8 mouse cellular contexts compared by ENCODE assay signal in genomic region chr8:105441433-105441832, GRCm38 (mm10). TPM values are rescaled to one million over a fixed set of nuclear protein-coding genes. Genes with fewer than 3 reads are reported as not detected.
DNase-seq lines count a peak whose midpoint lies in the region; ATAC-seq and TF ChIP-seq lines count a peak whose summit lies in the region.

No protein-coding gene starts in this region.

- no peaks in the 10 kb centered on the region for H3K36me3 ChIP-seq in hindbrain, embryonic 11.5 days (ENCODE audit: control insufficient read depth, insufficient read depth, low read length)
- no peaks in the 10 kb centered on the region for H3K36me3 ChIP-seq in hindbrain, embryonic 16.5 days (ENCODE audit: control insufficient read depth, insufficient read depth, low read length)
- H3K36me3 ChIP-seq in MEL (ENCODE audit: control insufficient read depth in 1 of 2, insufficient read depth in 2 of 2, low read length in 2 of 2), result no peaks in the 10 kb centered on the region
- H3K36me3 ChIP-seq in embryonic facial prominence, embryonic 11.5 days (replicated peaks; ENCODE audit: control insufficient read depth, insufficient read depth, low read depth, low read length), result no peaks in the 10 kb centered on the region
- no peaks in the 10 kb centered on the region for H3K36me3 ChIP-seq in lung, embryonic 14.5 days (ENCODE audit: insufficient read depth)

- no peak for TF ChIP-seq POLR2A in MEL (IDR thresholded peaks at IDR 0.05; ENCODE audit: control insufficient read depth in 1 of 2, insufficient read depth in 1 of 2, low read depth in 1 of 2, low read length in 2 of 2, poor library complexity in 1 of 2)

- peak; percentile 70 to 80 (median 78) for TF ChIP-seq CTCF in MEL (IDR thresholded peaks at IDR 0.05 in 2 of 3, conservative IDR thresholded peaks at IDR 0.05 in 1 of 3; ENCODE audit: control insufficient read depth in 1 of 3, insufficient read depth in 1 of 3, low read depth in 2 of 3, low read length in 3 of 3, poor library complexity in 1 of 3, severe bottlenecking in 1 of 3)
- TF ChIP-seq CTCF in lung, embryonic 14.5 days (IDR thresholded peaks at IDR 0.05; ENCODE audit: low read depth), result peak; percentile 71

- peak; percentile 87 for DNase-seq in hindbrain, embryonic 11.5 days (ENCODE audit: low spot score)
- DNase-seq in B cell, adult 2 months, result peak; percentile 56 to 61
- peak; percentile 71 for DNase-seq in MEL (ENCODE audit: low read depth, low spot score)
- peak; percentile 68 for DNase-seq in embryonic facial prominence, embryonic 11.5 days (ENCODE audit: low spot score)
- DNase-seq in lung, embryonic 14.5 days, result peak; percentile 83
- peak; percentile 43 for DNase-seq in thymus, postnatal 0 days (ENCODE audit: low spot score)
- no peak for DNase-seq in layer of hippocampus, postnatal 14 days (ENCODE audit: low spot score in 2 of 2)

- no peak overlapping the region for H3K4me2 ChIP-seq in hindbrain, embryonic 11.5 days (replicated peaks; ENCODE audit: low read depth, low read length)
- H3K4me2 ChIP-seq in hindbrain, embryonic 16.5 days (ENCODE audit: low read length), result no peak overlapping the region
- H3K4me2 ChIP-seq in embryonic facial prominence, embryonic 11.5 days (ENCODE audit: low read depth, low read length), result no peak overlapping the region
- no peak overlapping the region for H3K4me2 ChIP-seq in lung, embryonic 14.5 days

- H3K9ac ChIP-seq in hindbrain, embryonic 11.5 days (ENCODE audit: low read depth, low read length), result no peak overlapping the region
- no peak overlapping the region for H3K9ac ChIP-seq in hindbrain, embryonic 16.5 days (ENCODE audit: low read depth, low read length)
- no peak overlapping the region for H3K9ac ChIP-seq in MEL (ENCODE audit: control insufficient read depth, low read depth, low read length, poor library complexity, severe bottlenecking)
- H3K9ac ChIP-seq in embryonic facial prominence, embryonic 11.5 days (replicated peaks; ENCODE audit: low read length), result no peak overlapping the region
- H3K9ac ChIP-seq in lung, embryonic 14.5 days, result no peak overlapping the region

- no peak for TF ChIP-seq EP300 in MEL (IDR thresholded peaks at IDR 0.05; ENCODE audit: low read depth in 1 of 2, low read length in 2 of 2)

- H3K27ac ChIP-seq in hindbrain, embryonic 11.5 days (ENCODE audit: low read depth, low read length), result no peak overlapping the region
- H3K27ac ChIP-seq in hindbrain, embryonic 16.5 days (ENCODE audit: low read depth, low read length), result no peak overlapping the region
- no peak overlapping the region for H3K27ac ChIP-seq in MEL (ENCODE audit: control insufficient read depth, low read depth, low read length)
- no peak overlapping the region for H3K27ac ChIP-seq in embryonic facial prominence, embryonic 11.5 days (replicated peaks; ENCODE audit: low read depth, low read length)
- no peak overlapping the region for H3K27ac ChIP-seq in lung, embryonic 14.5 days (ENCODE audit: low read depth)

- ATAC-seq in hindbrain, embryonic 11.5 days (ENCODE audit: low FRiP score), result no peak; the same call in 1 of the 2 replicates
- ATAC-seq in hindbrain, embryonic 16.5 days, result no peak
- no peak for ATAC-seq in embryonic facial prominence, embryonic 11.5 days (replicated peaks; ENCODE audit: insufficient number of reproducible peaks, low FRiP score, low TSS enrichment, low read depth)
- ATAC-seq in lung, embryonic 14.5 days (ENCODE audit: insufficient read depth), result peak; percentile 54; the same call in 1 of the 2 replicates

- no peaks in the 10 kb centered on the region for H3K27me3 ChIP-seq in hindbrain, embryonic 11.5 days (ENCODE audit: control insufficient read depth, insufficient read depth, low read length)
- H3K27me3 ChIP-seq in hindbrain, embryonic 16.5 days (replicated peaks; ENCODE audit: control insufficient read depth, insufficient read depth, low read length), result no peaks in the 10 kb centered on the region
- peaks cover 17% of the 10 kb centered on the region in 2 experiments for H3K27me3 ChIP-seq in MEL (ENCODE audit: control insufficient read depth in 1 of 2, insufficient read depth in 2 of 2, low read length in 2 of 2)
- H3K27me3 ChIP-seq in embryonic facial prominence, embryonic 11.5 days (ENCODE audit: control insufficient read depth, insufficient read depth, low read length), result no peaks in the 10 kb centered on the region
- no peaks in the 10 kb centered on the region for H3K27me3 ChIP-seq in lung, embryonic 14.5 days (ENCODE audit: insufficient read depth, low read length)

- H3K79me2 ChIP-seq in MEL (ENCODE audit: control insufficient read depth, insufficient read depth, low read length, poor library complexity), result no peaks in the 10 kb centered on the region

- WGBS in hindbrain, embryonic 11.5 days, result 9% methylated on average over 6 of the region's 6 CpGs
- 11% methylated on average over 6 of the region's 6 CpGs for WGBS in hindbrain, embryonic 16.5 days
- 11% methylated on average over 6 of the region's 6 CpGs for WGBS in embryonic facial prominence, embryonic 11.5 days
- 8% methylated on average over 6 of the region's 6 CpGs for WGBS in lung, embryonic 14.5 days

- TF ChIP-seq RAD21 in MEL (IDR thresholded peaks at IDR 0.05; ENCODE audit: low read depth, low read length), result peak; percentile 27

- H3K9me3 ChIP-seq in hindbrain, embryonic 11.5 days (ENCODE audit: control insufficient read depth, low read length), result no peaks in the 10 kb centered on the region
- H3K9me3 ChIP-seq in hindbrain, embryonic 16.5 days (ENCODE audit: control insufficient read depth, low read length), result no peaks in the 10 kb centered on the region
- H3K9me3 ChIP-seq in MEL (replicated peaks; ENCODE audit: insufficient read depth, low read length), result no peaks in the 10 kb centered on the region
- H3K9me3 ChIP-seq in embryonic facial prominence, embryonic 11.5 days (replicated peaks; ENCODE audit: control insufficient read depth, low read length), result no peaks in the 10 kb centered on the region
- no peaks in the 10 kb centered on the region for H3K9me3 ChIP-seq in lung, embryonic 14.5 days (ENCODE audit: low read depth, low read length)

- H3K4me3 ChIP-seq in hindbrain, embryonic 11.5 days (ENCODE audit: low read depth, low read length), result no peak overlapping the region
- H3K4me3 ChIP-seq in hindbrain, embryonic 16.5 days (ENCODE audit: low read length), result no peak overlapping the region
- H3K4me3 ChIP-seq in MEL (ENCODE audit: control insufficient read depth in 1 of 2, insufficient read depth in 1 of 2, low read depth in 2 of 2, low read length in 2 of 2), result no peak overlapping the region
- H3K4me3 ChIP-seq in embryonic facial prominence, embryonic 11.5 days (ENCODE audit: low read depth, low read length), result no peak overlapping the region
- no peak overlapping the region for H3K4me3 ChIP-seq in lung, embryonic 14.5 days (ENCODE audit: low read depth, low read length)

- H3K4me1 ChIP-seq in hindbrain, embryonic 11.5 days (replicated peaks; ENCODE audit: control insufficient read depth, insufficient read depth, low read length), result 0 out of 2 replicates have a peak, but pooled peaks cover 3% of the 10 kb centered on the region
- peaks cover 12% of the 10 kb centered on the region for H3K4me1 ChIP-seq in hindbrain, embryonic 16.5 days (ENCODE audit: control insufficient read depth, insufficient read depth, low read depth, low read length)
- no peaks in the 10 kb centered on the region for H3K4me1 ChIP-seq in MEL (ENCODE audit: control insufficient read depth in 1 of 2, insufficient read depth in 2 of 2, low read length in 2 of 2)
- no peaks in the 10 kb centered on the region for H3K4me1 ChIP-seq in embryonic facial prominence, embryonic 11.5 days (ENCODE audit: control insufficient read depth, insufficient read depth, low read length)
- H3K4me1 ChIP-seq in lung, embryonic 14.5 days (ENCODE audit: insufficient read depth), result peaks cover 3% of the 10 kb centered on the region; the same call in 1 of the 2 replicates

RNA-seq across cellular contexts. Expression of gene Lrrc36, which starts 28.1 kb away (rescaled TPM):
- polyA plus RNA-seq in hindbrain, embryonic 11.5 days (2014; fragmentation: Nextera tagmentation; extraction: Ambion mirVana), result 2.8 and 3.0 TPM in 2 replicates
- 0.44 and 0.60 TPM in 2 replicates for polyA plus RNA-seq in hindbrain, embryonic 16.5 days (2015; fragmentation: Nextera tagmentation; extraction: Ambion mirVana)
- not detected in 2 replicates for total RNA-seq in MEL (2012; rRNA removed)
- under 1 TPM in 1 of 2 experiments, not detected in 1; 0.06 TPM for polyA plus RNA-seq in MEL (2012; ENCODE audit: insufficient read depth in 1 of 2, insufficient read length in 2 of 2, low read depth in 1 of 2, low replicate concordance in 2 of 2, missing spikeins in 1 of 2)
- polyA plus RNA-seq in embryonic facial prominence, embryonic 11.5 days (2014; fragmentation: Nextera tagmentation; extraction: Ambion mirVana), result 0.39 and 0.49 TPM in 2 replicates
- 0.34 and 0.50 TPM in 2 replicates for polyA plus RNA-seq in lung, embryonic 14.5 days (2014; fragmentation: Nextera tagmentation; extraction: Ambion mirVana)
- 0.28 and 0.47 TPM in 2 replicates for polyA plus RNA-seq in thymus, postnatal 0 days (2015; fragmentation: Nextera tagmentation; extraction: Ambion mirVana)
- under 1 TPM; 0.60 to 0.78 TPM for total RNA-seq in layer of hippocampus, postnatal 14 days (2021)

RNA-seq across cellular contexts. Expression of gene Kctd19, which starts 28.1 kb away (rescaled TPM):
- polyA plus RNA-seq in hindbrain, embryonic 11.5 days (2014; fragmentation: Nextera tagmentation; extraction: Ambion mirVana), result 0.14 TPM in 1 of 2 replicates, not detected in the other
- 0.27 TPM in 1 of 2 replicates, not detected in the other for polyA plus RNA-seq in hindbrain, embryonic 16.5 days (2015; fragmentation: Nextera tagmentation; extraction: Ambion mirVana)
- total RNA-seq in MEL (2012; rRNA removed), result not detected in 2 replicates
- polyA plus RNA-seq in MEL (2012; ENCODE audit: insufficient read depth in 1 of 2, insufficient read length in 2 of 2, low read depth in 1 of 2, low replicate concordance in 2 of 2, missing spikeins in 1 of 2), result not detected
- not detected in 2 replicates for polyA plus RNA-seq in embryonic facial prominence, embryonic 11.5 days (2014; fragmentation: Nextera tagmentation; extraction: Ambion mirVana)
- 0.12 and 0.32 TPM in 2 replicates for polyA plus RNA-seq in lung, embryonic 14.5 days (2014; fragmentation: Nextera tagmentation; extraction: Ambion mirVana)
- polyA plus RNA-seq in thymus, postnatal 0 days (2015; fragmentation: Nextera tagmentation; extraction: Ambion mirVana), result 0.04 and 0.31 TPM in 2 replicates
- not detected for total RNA-seq in layer of hippocampus, postnatal 14 days (2021)

RNA-seq across cellular contexts. Expression of gene Tppp3, which starts 29.9 kb away (rescaled TPM):
- polyA plus RNA-seq in hindbrain, embryonic 11.5 days (2014; fragmentation: Nextera tagmentation; extraction: Ambion mirVana), result 206 and 218 TPM in 2 replicates
- polyA plus RNA-seq in hindbrain, embryonic 16.5 days (2015; fragmentation: Nextera tagmentation; extraction: Ambion mirVana), result 246 and 256 TPM in 2 replicates
- 0.42 and 0.81 TPM in 2 replicates for total RNA-seq in MEL (2012; rRNA removed)
- 1 to 10 TPM in 1 of 2 experiments, not detected in 1; 1.7 TPM for polyA plus RNA-seq in MEL (2012; ENCODE audit: insufficient read depth in 1 of 2, insufficient read length in 2 of 2, low read depth in 1 of 2, low replicate concordance in 2 of 2, missing spikeins in 1 of 2)
- 49.5 and 59.1 TPM in 2 replicates for polyA plus RNA-seq in embryonic facial prominence, embryonic 11.5 days (2014; fragmentation: Nextera tagmentation; extraction: Ambion mirVana)
- 41.1 and 42.3 TPM in 2 replicates for polyA plus RNA-seq in lung, embryonic 14.5 days (2014; fragmentation: Nextera tagmentation; extraction: Ambion mirVana)
- polyA plus RNA-seq in thymus, postnatal 0 days (2015; fragmentation: Nextera tagmentation; extraction: Ambion mirVana), result 31.9 and 42.4 TPM in 2 replicates
- total RNA-seq in layer of hippocampus, postnatal 14 days (2021), result 10 to 100 TPM; 29.0 to 30.2 TPM

RNA-seq across cellular contexts. Expression of gene Zdhhc1, which starts 55.3 kb away (rescaled TPM):
- polyA plus RNA-seq in hindbrain, embryonic 11.5 days (2014; fragmentation: Nextera tagmentation; extraction: Ambion mirVana), result 19.0 and 19.7 TPM in 2 replicates
- polyA plus RNA-seq in hindbrain, embryonic 16.5 days (2015; fragmentation: Nextera tagmentation; extraction: Ambion mirVana), result 39.0 and 40.2 TPM in 2 replicates
- 4.7 and 4.9 TPM in 2 replicates for total RNA-seq in MEL (2012; rRNA removed)
- 10 to 100 TPM in 1 of 2 experiments, not detected in 1; 11.5 TPM for polyA plus RNA-seq in MEL (2012; ENCODE audit: insufficient read depth in 1 of 2, insufficient read length in 2 of 2, low read depth in 1 of 2, low replicate concordance in 2 of 2, missing spikeins in 1 of 2)
- 15.0 and 17.9 TPM in 2 replicates for polyA plus RNA-seq in embryonic facial prominence, embryonic 11.5 days (2014; fragmentation: Nextera tagmentation; extraction: Ambion mirVana)
- polyA plus RNA-seq in lung, embryonic 14.5 days (2014; fragmentation: Nextera tagmentation; extraction: Ambion mirVana), result 40.0 and 41.9 TPM in 2 replicates
- 5.8 and 6.9 TPM in 2 replicates for polyA plus RNA-seq in thymus, postnatal 0 days (2015; fragmentation: Nextera tagmentation; extraction: Ambion mirVana)
- total RNA-seq in layer of hippocampus, postnatal 14 days (2021), result 10 to 100 TPM; 20.8 to 22.4 TPM

Comparison
In these comparisons a context has a peak if more than half of its experiments do, and no peak if none do; other contexts are left out.
1. DNase-seq: peak in hindbrain, embryonic 11.5 days (single experiment), B cell, adult 2 months (2 of 2), MEL (single experiment), embryonic facial prominence, embryonic 11.5 days (single experiment), lung, embryonic 14.5 days (single experiment) and thymus, postnatal 0 days (single experiment); none in layer of hippocampus, postnatal 14 days (0 of 2).
2. RNA of gene Tppp3, which starts 29.9 kb away (polyA plus RNA-seq): 246 to 256 TPM in hindbrain, embryonic 16.5 days, 206 to 218 TPM in hindbrain, embryonic 11.5 days, 49.5 to 59.1 TPM in embryonic facial prominence, embryonic 11.5 days, 31.9 to 42.4 TPM in thymus, postnatal 0 days and 41.1 to 42.3 TPM in lung, embryonic 14.5 days; 1.7 TPM in MEL; every median in the first group is over 10 times any median in the second.